Mouse (Mus musculus) ES-E14 (cell line): ENCODE results near the gene Tmco4. TPM values are rescaled to one million over a fixed set of nuclear protein-coding genes. Genes with fewer than 3 reads are reported as not detected.

ENCODE experiments used
- DNase-seq: peaks from one replicate; pipeline ENCODE4 v3.0.0-alpha.2; 2013; ENCODE audit warnings: low read depth, low spot score
- H3K27ac ChIP-seq: 2 replicates; pipeline ENCODE4 v1.5.1; 2012; ENCODE audit warnings: low read depth, mild to moderate bottlenecking, low read length, moderate library complexity, mixed read lengths; ENCODE audit not compliant: poor library complexity, insufficient read depth, severe bottlenecking
- H3K36me3 ChIP-seq: 2 replicates; pipeline ENCODE4 v1.6.1; 2012; ENCODE audit warnings: mild to moderate bottlenecking, low read length, moderate library complexity, mixed read lengths; ENCODE audit not compliant: control insufficient read depth, poor library complexity, insufficient read depth, severe bottlenecking
- H3K4me1 ChIP-seq, 2 experiments: fragments of 150-350 bp in 1 of 2; sonication (generic) in 1 of 2; 2 replicates each; pipeline ENCODE4 v1.6.1; 2012; ENCODE audit warnings: low read length in 2 of 2, mild to moderate bottlenecking in 1 of 2, mixed read lengths in 1 of 2; ENCODE audit not compliant: control insufficient read depth in 2 of 2, insufficient read depth in 2 of 2, poor library complexity in 1 of 2
- H3K4me3 ChIP-seq, 2 experiments: fragments of 150-350 bp in 1 of 2; sonication (generic) in 1 of 2; 2 replicates each; pipeline ENCODE4 v1.5.1; 2012; ENCODE audit warnings: low read length in 2 of 2, low read depth in 1 of 2, mild to moderate bottlenecking in 1 of 2, mixed read lengths in 1 of 2; ENCODE audit not compliant: insufficient read depth in 1 of 2, poor library complexity in 1 of 2, severe bottlenecking in 1 of 2
- H3K9ac ChIP-seq: 2 replicates; pipeline ENCODE4 v1.6.1; 2012; ENCODE audit warnings: low read depth, mild to moderate bottlenecking, low read length, mixed read lengths; ENCODE audit not compliant: poor library complexity, insufficient read depth, severe bottlenecking
- H3K9me3 ChIP-seq: fragments of 150-350 bp; sonication (generic); 2 replicates; pipeline ENCODE4 v1.6.1; 2012; ENCODE audit warnings: low read depth, mild to moderate bottlenecking, low read length; ENCODE audit not compliant: control insufficient read depth, insufficient read depth
- CHD2 ChIP-seq: IDR thresholded peaks from 2 replicates; pipeline ENCODE4 v1.6.1; 2014; ENCODE audit warnings: mild to moderate bottlenecking, low read depth, low read length, inconsistent platforms
- HCFC1 ChIP-seq: IDR thresholded peaks from 2 replicates; pipeline ENCODE4 v1.6.1; 2012; ENCODE audit warnings: low read length, inconsistent platforms, borderline replicate concordance; ENCODE audit not compliant: insufficient read depth
- MAFK ChIP-seq: IDR thresholded peaks from 2 replicates; pipeline ENCODE4 v1.6.1; 2014; ENCODE audit warnings: mild to moderate bottlenecking, low read depth, low read length, inconsistent platforms; ENCODE audit not compliant: insufficient read depth
- ZC3H11A ChIP-seq: IDR thresholded peaks from 2 replicates; pipeline ENCODE4 v1.6.1; 2012; ENCODE audit warnings: low read depth, mild to moderate bottlenecking, inconsistent platforms, low read length, borderline replicate concordance
- ZNF384 ChIP-seq: IDR thresholded peaks from 2 replicates; pipeline ENCODE4 v1.6.1; 2012; ENCODE audit warnings: low read depth, low read length, inconsistent platforms
- in situ Hi-C, 2 experiments: fragments of 600-800 bp; cut with MboI; formaldehyde crosslinking; loops; one replicate each; pipeline ENCODE4 v1.15.1; 2025; ENCODE audit warnings: low sequenced_read_pairs in 2 of 2, inconsistent platforms in 1 of 2; ENCODE audit not compliant: unreplicated experiment in 2 of 2
- total RNA-seq: library from RNA; depleted of rRNA; stranded (reverse); fragments of 300-350 nt; gene quantifications from 2 replicates; pipeline ENCODE4 v1.2.3, GENCODE M21; 2012

Gene Tmco4
- total RNA-seq, 1 experiment, result 4.7 TPM

GRCm38 (mm10) chr4:138943730-138944129, 29.0 kb upstream of the Tmco4 start:
- in situ Hi-C loops, result no loop called here
- Histone ChIP-seq H3K4me1 (peaks cover 0 to 11% of the 10 kb centered on the region in 2 experiments; a peak in 2 of 4 replicates), H3K9ac (no peak overlapping the region), H3K36me3 (no peaks in the 10 kb centered on the region), H3K4me3 (no peak overlapping the region), H3K9me3 (no peaks in the 10 kb centered on the region), H3K27ac (no peak overlapping the region)
- no peak for TF ChIP-seq MAFK
- TF ChIP-seq ZC3H11A, result no peak
- no peak for TF ChIP-seq CHD2
- no peak for TF ChIP-seq HCFC1
- TF ChIP-seq ZNF384, result no peak
- peak; percentile 94 for DNase-seq

DNA sequence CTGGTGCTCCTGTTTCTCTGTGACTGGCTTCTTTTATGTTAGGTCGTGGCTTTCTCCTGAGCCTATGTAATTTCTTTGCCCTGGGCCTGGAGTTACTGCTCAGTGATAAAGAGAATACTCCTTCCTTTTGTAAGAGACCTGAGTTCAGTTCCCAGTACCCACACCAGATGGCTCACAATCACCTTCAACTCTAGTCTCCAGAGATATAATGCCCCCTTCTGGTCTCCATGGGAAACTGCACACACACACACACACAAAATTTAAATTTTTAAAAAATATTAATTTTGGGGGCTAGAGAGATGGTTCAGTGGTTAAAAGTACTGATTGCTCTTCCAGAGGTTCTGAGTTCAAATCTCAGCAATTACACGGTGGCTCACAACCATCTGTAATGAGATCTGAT, 24.4 kb upstream of the Tmco4 start:
- TF ChIP-seq ZC3H11A (peak; percentile 21; the same call in 1 of the 2 replicates), HCFC1 (no peak)
- Histone ChIP-seq H3K27ac (no peak overlapping the region), H3K9me3 (no peaks in the 10 kb centered on the region), H3K36me3 (no peaks in the 10 kb centered on the region), H3K9ac (no peak overlapping the region), H3K4me1 (peaks cover 0 to 2% of the 10 kb centered on the region in 2 experiments; a peak in 1 of 4 replicates), H3K4me3 (no peak overlapping the region)
- no peak for DNase-seq
- in situ Hi-C loops, result no loop called here

GRCm38 (mm10) chr4:138958612-138959011, 14.1 kb upstream of the Tmco4 start:
- H3K27ac ChIP-seq, result no peak overlapping the region
- TF ChIP-seq ZC3H11A (no peak), MAFK (no peak), ZNF384 (no peak), HCFC1 (no peak), CHD2 (no peak)
- in situ Hi-C loops, result no loop called here

DNA sequence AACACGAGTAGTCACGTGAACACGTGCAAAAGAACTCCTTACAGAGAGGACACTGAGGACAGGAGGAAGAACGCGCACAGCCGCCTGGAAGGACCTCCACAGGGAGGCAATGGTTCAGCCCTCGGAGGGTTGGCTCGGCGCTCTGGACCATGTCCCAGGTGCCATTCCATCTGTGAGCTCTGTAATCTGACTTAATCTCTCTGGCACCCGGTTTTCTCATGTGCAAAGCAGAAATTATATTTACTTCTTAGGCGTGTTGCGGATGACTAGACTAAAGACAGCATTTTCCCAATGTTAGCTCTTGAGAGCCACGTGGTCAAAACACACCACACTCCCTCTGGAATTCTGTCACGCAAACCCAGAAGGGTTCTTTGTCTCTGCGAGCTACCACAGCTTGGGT, 13.6 kb upstream of the Tmco4 start:
- H3K9me3 ChIP-seq, result no peaks in the 10 kb centered on the region

More at GRCm38 (mm10) chr4:138958612-138959011, 14.1 kb upstream of the Tmco4 start:
- Histone ChIP-seq H3K4me3 (no peak overlapping the region), H3K36me3 (no peaks in the 10 kb centered on the region), H3K4me1 (no peaks in the 10 kb centered on the region), H3K9ac (no peak overlapping the region), H3K9me3 (no peaks in the 10 kb centered on the region)
- DNase-seq, result no peak

GRCm38 (mm10) chr4:138959926-138960325, 12.8 kb upstream of the Tmco4 start:
- no peak overlapping the region for H3K9ac ChIP-seq
- no peaks in the 10 kb centered on the region for H3K9me3 ChIP-seq
- TF ChIP-seq ZNF384, result no peak
- H3K4me1 ChIP-seq, result no peaks in the 10 kb centered on the region
- in situ Hi-C loops, result no loop called here
- no peak overlapping the region for H3K4me3 ChIP-seq
- no peaks in the 10 kb centered on the region for H3K36me3 ChIP-seq
- H3K27ac ChIP-seq, result no peak overlapping the region
- no peak for DNase-seq

More for the DNA sequence above, 13.6 kb upstream of the Tmco4 start:
- TF ChIP-seq MAFK (no peak), ZC3H11A (no peak), CHD2 (no peak), ZNF384 (no peak), HCFC1 (no peak)
- Histone ChIP-seq H3K36me3 (no peaks in the 10 kb centered on the region), H3K27ac (no peak overlapping the region), H3K4me3 (no peak overlapping the region), H3K4me1 (no peaks in the 10 kb centered on the region), H3K9ac (no peak overlapping the region)
- DNase-seq, result no peak
- in situ Hi-C loops, result no loop called here
